8 mouse cellular contexts compared by ENCODE assay signal in the genomic region with DNA sequence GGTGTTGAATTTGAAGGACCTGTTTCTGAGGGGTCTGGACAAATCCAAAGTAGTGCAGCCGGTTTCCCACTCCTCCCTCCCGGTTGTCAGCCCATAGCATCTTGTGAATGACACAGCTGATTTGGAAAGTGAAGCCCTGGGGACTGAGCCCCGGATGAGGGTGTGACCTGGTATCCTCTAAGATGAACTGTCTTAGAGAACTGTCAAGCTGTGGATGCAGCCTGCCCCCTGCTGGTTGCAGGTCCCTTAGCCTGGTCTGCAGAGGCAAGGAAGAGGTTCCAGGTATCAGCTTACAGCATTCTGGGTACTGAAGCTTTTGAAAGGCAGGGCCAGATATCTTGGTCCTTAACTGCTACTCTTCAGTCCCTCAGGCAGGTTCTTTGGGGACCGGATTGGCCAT. TPM values are rescaled to one million over a fixed set of nuclear protein-coding genes. Genes with fewer than 3 reads are reported as not detected.
DNase-seq lines count a peak whose midpoint lies in the region; ATAC-seq and TF ChIP-seq lines count a peak whose summit lies in the region.

No protein-coding gene starts in this region.

- peak; percentile 66 to 70 for DNase-seq in left cerebral cortex, adult 2 months (ENCODE audit: extremely low spot score in 1 of 2, low spot score in 2 of 2)
- DNase-seq in left cerebral cortex, adult 8-10 months (ENCODE audit: low spot score in 2 of 2): no peak
- peak; percentile 78 for DNase-seq in brain, embryonic 14.5 days (ENCODE audit: low read depth)
- DNase-seq in frontal cortex, postnatal 14 days (ENCODE audit: low spot score in 2 of 2): peak; percentile 41 to 65
- peak; percentile 53 for DNase-seq in ovary, postnatal 14 days (ENCODE audit: low spot score)
- peak; percentile 60 to 80 for DNase-seq in thymus, postnatal 10 days (ENCODE audit: low spot score in 2 of 2)

- H3K9me3 ChIP-seq in intestine, embryonic 16.5 days (ENCODE audit: control insufficient read depth, low read length): no peaks in the 10 kb centered on the region
- H3K9me3 ChIP-seq in liver, embryonic 12.5 days (replicated peaks): no peaks in the 10 kb centered on the region

- intact Hi-C loops in left cerebral cortex, adult 2 months (cut with DNase I): no loop called here

- no peak overlapping the region for H3K4me2 ChIP-seq in intestine, embryonic 16.5 days (ENCODE audit: low read depth, low read length)
- no peak overlapping the region for H3K4me2 ChIP-seq in liver, embryonic 12.5 days

- 21% methylated on average over 4 of the region's 4 CpGs for WGBS in intestine, embryonic 16.5 days
- WGBS in liver, embryonic 12.5 days (ENCODE audit: insufficient replicate concordance): 11% methylated on average over 4 of the region's 4 CpGs

- H3K4me3 ChIP-seq in left cerebral cortex, adult 2 months: no peak overlapping the region
- no peak overlapping the region for H3K4me3 ChIP-seq in intestine, embryonic 16.5 days (ENCODE audit: low read length)
- no peak overlapping the region for H3K4me3 ChIP-seq in liver, embryonic 12.5 days

- peak; percentile 66 for ATAC-seq in intestine, embryonic 16.5 days
- peak; percentile 65; the same call in 1 of the 2 replicates for ATAC-seq in liver, embryonic 12.5 days

- H3K27me3 ChIP-seq in intestine, embryonic 16.5 days (replicated peaks; ENCODE audit: control insufficient read depth, insufficient read depth, low read length): no peaks in the 10 kb centered on the region
- peaks cover 18% of the 10 kb centered on the region for H3K27me3 ChIP-seq in liver, embryonic 12.5 days (replicated peaks)

- H3K9ac ChIP-seq in intestine, embryonic 16.5 days (ENCODE audit: low read depth, low read length): no peak overlapping the region
- no peak overlapping the region for H3K9ac ChIP-seq in liver, embryonic 12.5 days

- peaks cover 10% of the 10 kb centered on the region for H3K36me3 ChIP-seq in intestine, embryonic 16.5 days (ENCODE audit: control insufficient read depth, insufficient read depth, low read length)
- H3K36me3 ChIP-seq in liver, embryonic 12.5 days: peaks cover 46% of the 10 kb centered on the region

- no peak overlapping the region for H3K27ac ChIP-seq in left cerebral cortex, adult 2 months
- H3K27ac ChIP-seq in intestine, embryonic 16.5 days (ENCODE audit: low read length): no peak overlapping the region
- no peak overlapping the region for H3K27ac ChIP-seq in liver, embryonic 12.5 days

- peak; percentile 85 for TF ChIP-seq CTCF in left cerebral cortex, adult 2 months (IDR thresholded peaks at IDR 0.05)
- TF ChIP-seq CTCF in brain, embryonic 14.5 days (IDR thresholded peaks at IDR 0.05; ENCODE audit: borderline replicate concordance, extremely low read depth, insufficient read depth, insufficient read length): peak; percentile 76

- no peak for TF ChIP-seq POLR2A in brain, embryonic 14.5 days (IDR thresholded peaks at IDR 0.05; ENCODE audit: borderline replicate concordance, extremely low read depth, insufficient read depth, insufficient read length, poor library complexity, severe bottlenecking)

- no peaks in the 10 kb centered on the region for H3K4me1 ChIP-seq in intestine, embryonic 16.5 days (ENCODE audit: control insufficient read depth, insufficient read depth, low read length)
- H3K4me1 ChIP-seq in liver, embryonic 12.5 days: no peaks in the 10 kb centered on the region

RNA-seq across cellular contexts. Expression of a gene that starts 12.1 kb away (rescaled TPM):
- 10 to 100 TPM; 28.8 to 30.6 TPM for total RNA-seq in left cerebral cortex, adult 2 months (2021)
- 10 to 100 TPM; 22.3 to 29.6 (median 26.5) TPM for total RNA-seq in left cerebral cortex, adult 8-10 months (2022)
- 21.3 and 28.3 TPM in 2 replicates for polyA plus RNA-seq in brain, embryonic 14.5 days (2012; rRNA removed)
- polyA plus RNA-seq in intestine, embryonic 16.5 days (2015; fragmentation: Nextera tagmentation; extraction: Ambion mirVana): 2.9 TPM in 2 replicates
- 0.11 TPM in 1 of 2 replicates, not detected in the other for polyA plus RNA-seq in liver, embryonic 12.5 days (2016; fragmentation: Nextera tagmentation; extraction: Ambion mirVana)

RNA-seq across cellular contexts. Expression of a gene that starts 26.0 kb away (rescaled TPM):
- 1 to 10 TPM; 3.7 to 4.1 TPM for total RNA-seq in left cerebral cortex, adult 2 months (2021)
- 1 to 10 TPM; 2.5 to 4.5 (median 4.0) TPM for total RNA-seq in left cerebral cortex, adult 8-10 months (2022)
- polyA plus RNA-seq in brain, embryonic 14.5 days (2012; rRNA removed): 0.14 and 0.26 TPM in 2 replicates
- polyA plus RNA-seq in intestine, embryonic 16.5 days (2015; fragmentation: Nextera tagmentation; extraction: Ambion mirVana): 0.50 and 0.60 TPM in 2 replicates
- polyA plus RNA-seq in liver, embryonic 12.5 days (2016; fragmentation: Nextera tagmentation; extraction: Ambion mirVana): not detected in 2 replicates

RNA-seq across cellular contexts. Expression of a gene that starts 26.3 kb away (rescaled TPM):
- 10 to 100 TPM; 49.3 to 53.1 TPM for total RNA-seq in left cerebral cortex, adult 2 months (2021)
- total RNA-seq in left cerebral cortex, adult 8-10 months (2022): 100 to 1,000 TPM in 1 of 4 experiments, 10 to 100 TPM in 3; 47.1 to 108 (median 62.0) TPM
- polyA plus RNA-seq in brain, embryonic 14.5 days (2012; rRNA removed): 45.2 and 52.9 TPM in 2 replicates
- polyA plus RNA-seq in intestine, embryonic 16.5 days (2015; fragmentation: Nextera tagmentation; extraction: Ambion mirVana): 179 and 228 TPM in 2 replicates
- 42.4 and 42.5 TPM in 2 replicates for polyA plus RNA-seq in liver, embryonic 12.5 days (2016; fragmentation: Nextera tagmentation; extraction: Ambion mirVana)

RNA-seq across cellular contexts. Expression of a gene that starts 51.5 kb away (rescaled TPM):
- 100 to 1,000 TPM; 144 to 156 TPM for total RNA-seq in left cerebral cortex, adult 2 months (2021)
- total RNA-seq in left cerebral cortex, adult 8-10 months (2022): 100 to 1,000 TPM; 126 to 142 (median 130) TPM
- 179 and 187 TPM in 2 replicates for polyA plus RNA-seq in brain, embryonic 14.5 days (2012; rRNA removed)
- polyA plus RNA-seq in intestine, embryonic 16.5 days (2015; fragmentation: Nextera tagmentation; extraction: Ambion mirVana): 20.2 and 22.2 TPM in 2 replicates
- polyA plus RNA-seq in liver, embryonic 12.5 days (2016; fragmentation: Nextera tagmentation; extraction: Ambion mirVana): 6.4 and 7.5 TPM in 2 replicates

Comparison
In these comparisons a context has a peak if more than half of its experiments do, and no peak if none do; other contexts are left out.
1. DNase-seq: peak in left cerebral cortex, adult 2 months (2 of 2), brain, embryonic 14.5 days (single experiment), frontal cortex, postnatal 14 days (2 of 2), ovary, postnatal 14 days (single experiment) and thymus, postnatal 10 days (2 of 2); none in left cerebral cortex, adult 8-10 months (0 of 2).